Mouse (Mus musculus) mouse trophoblast stem cell (cell line): ENCODE data around the gene Lmf1.

Experiments
- in situ Hi-C, 2 experiments: fragments of 300-500 bp; cut with MseI, MboI; formaldehyde crosslinking; loops; 2 replicates in 1 of 2; 3 replicates in 1 of 2; pipeline ENCODE4 v1.15.1; 2025

The Lmf1 gene

DNA sequence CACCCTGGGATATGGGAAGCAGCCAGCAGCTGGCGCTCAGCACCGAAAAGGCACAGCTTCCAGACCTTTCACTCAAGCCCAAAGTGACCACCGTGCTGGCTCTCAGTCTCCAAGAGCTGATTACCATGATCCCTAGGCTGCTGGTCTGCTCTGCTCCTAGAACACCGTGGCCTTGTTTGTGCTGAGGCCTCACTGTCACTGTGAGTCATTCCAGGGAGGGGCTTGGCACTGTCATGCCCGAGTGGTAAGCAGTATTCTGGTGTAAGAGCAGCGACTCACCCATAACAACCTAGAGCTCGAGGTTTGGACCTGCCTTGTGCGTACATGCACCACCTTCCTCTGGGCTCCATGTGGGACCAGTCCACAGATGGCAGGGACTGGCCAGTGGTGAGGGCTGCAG, 63.1 kb downstream of the Lmf1 start:
- in situ Hi-C loops: no loop called here

DNA sequence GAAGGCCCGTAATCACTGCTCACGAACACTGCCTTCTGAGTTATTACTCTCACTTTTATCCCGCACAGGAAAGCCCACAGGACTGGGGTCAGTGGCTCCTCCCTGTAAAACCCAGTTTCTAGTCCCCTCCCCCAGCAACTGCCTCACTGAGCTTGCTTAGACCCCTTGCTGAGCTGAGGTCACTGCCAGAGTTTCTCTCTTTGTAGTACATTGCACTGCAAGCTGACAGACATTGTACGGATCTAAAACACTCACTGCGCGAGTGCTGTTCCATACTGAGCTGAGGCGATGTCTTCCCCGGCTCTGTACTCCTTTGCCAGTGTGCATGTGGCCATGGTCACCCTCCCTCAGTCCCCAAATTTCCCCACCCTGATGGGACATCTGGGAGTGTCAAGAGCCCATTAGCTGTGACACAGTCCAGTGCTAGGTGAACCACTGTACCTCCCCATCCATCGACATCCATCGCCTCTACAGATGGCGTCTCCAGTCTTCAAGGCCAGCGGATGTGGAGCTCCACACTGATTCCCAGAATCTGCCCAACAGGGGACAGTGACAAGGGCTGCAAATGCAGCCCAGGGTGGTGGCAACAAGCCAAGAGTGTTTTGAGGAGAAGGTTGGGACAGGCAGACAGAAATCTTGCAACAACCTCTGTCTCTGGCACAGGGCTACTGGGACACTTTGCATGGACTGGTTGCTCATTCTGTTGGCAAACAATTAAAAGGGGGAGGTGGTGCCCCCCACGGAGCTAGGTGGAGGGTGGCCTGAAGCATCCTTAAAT, 64.8 kb downstream of the Lmf1 start:
- in situ Hi-C loops: no loop called here

DNA sequence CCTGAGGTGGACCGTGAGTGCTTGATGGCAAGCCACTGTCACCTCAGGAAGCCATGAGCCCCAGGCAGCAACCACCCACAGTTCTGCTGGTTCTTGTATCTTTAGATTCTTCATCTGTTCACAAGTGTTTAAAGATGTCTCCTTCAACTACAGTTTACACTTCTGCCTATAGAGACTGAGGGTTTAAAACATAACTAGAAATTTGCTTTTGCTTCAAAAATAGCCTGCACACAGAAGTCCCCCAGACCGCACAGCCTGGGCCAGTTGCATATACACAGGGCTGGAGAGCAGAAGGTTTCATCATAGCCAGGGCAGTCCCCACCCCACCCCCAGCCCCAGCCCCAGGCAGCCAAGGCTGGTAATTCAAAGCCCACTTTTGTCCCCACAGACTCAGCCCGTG, 65.9 kb downstream of the Lmf1 start:
- in situ Hi-C loops: no loop called here

DNA sequence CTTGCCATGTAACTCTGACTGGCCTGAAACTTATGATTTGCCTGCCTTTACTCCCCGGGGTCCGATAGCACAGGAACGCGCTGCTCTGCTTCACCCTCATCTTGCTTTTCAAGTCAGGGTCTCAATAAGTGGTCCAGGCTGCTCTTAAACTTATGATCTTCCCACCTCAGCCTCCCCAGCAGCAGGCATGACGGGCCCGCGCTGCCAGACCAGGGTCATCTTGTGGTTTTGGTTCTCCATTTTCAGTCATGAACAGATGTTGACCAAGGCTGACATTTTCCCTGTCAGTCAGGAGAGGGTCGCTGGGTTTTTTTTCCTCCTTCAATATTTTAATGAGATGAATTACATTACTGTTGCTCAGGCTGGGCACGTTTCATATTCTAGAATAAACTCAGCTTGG, 66.8 kb downstream of the Lmf1 start:
- in situ Hi-C loops: no loop called here

DNA sequence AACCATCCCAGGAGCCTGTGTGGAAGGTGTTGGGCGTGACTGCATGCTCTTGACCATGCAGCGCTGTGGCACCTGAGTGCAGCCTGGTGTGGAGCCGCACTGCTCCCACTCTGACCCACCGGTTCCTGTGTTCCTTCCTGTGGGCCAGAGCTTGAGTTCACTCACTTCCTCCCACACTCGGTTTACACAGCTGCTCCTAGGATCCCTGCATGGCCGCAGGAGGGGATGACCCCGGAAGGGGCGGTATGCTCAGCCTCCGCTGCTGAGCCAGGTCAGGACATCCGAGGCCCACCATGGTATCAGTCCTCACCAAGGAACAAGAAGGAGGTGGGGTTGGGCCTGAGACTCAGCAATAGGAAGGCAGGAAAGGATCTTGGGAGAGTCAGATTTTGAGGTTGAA, 69.0 kb downstream of the Lmf1 start:
- in situ Hi-C loops: no loop called here

DNA sequence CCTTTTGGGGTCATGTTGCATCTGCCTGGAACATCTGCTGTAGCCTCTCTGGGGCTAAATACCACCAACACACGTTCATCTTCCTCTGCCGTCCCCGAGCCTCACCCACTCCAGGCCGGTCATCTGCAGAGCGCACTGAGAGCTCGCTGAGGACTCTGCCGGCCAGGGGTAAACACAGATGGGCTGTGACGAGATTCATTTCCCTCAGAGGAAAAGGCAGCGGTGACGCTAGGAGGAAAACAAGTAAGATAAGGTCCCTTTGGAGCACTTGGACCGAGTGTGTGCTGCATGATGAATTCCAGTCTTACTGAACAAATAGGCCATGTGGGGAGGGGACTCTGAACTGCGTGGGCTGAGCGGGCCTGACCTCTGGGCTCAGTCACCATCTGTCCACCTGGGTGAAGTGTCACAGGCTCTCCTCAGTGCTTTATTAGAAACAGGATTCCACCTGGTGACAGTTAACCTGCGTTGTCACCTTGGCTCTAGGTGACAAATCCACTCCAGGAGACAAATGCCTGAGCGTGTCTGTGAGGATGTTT, 69.9 kb downstream of the Lmf1 start:
- in situ Hi-C loops: no loop called here

DNA sequence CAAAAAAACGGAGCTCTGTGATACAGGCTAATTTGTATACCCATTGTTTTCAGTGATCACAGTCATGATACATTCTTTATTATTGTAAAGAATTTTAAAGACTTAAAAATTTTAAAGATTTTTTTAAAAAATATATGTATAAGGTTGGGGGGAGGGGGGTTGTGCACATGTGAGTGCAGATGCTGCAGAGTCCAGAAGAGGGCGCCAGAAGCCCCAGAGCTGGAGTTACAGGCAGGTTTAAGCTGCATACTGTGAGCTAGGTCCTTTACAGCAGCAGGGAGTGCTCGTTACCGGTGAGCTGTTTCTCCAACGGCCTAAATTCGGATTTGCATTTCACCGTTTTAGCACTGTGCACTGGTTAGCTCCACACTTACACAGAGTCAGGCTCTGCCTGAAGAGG, 71.8 kb downstream of the Lmf1 start:
- in situ Hi-C loops: no loop called here

DNA sequence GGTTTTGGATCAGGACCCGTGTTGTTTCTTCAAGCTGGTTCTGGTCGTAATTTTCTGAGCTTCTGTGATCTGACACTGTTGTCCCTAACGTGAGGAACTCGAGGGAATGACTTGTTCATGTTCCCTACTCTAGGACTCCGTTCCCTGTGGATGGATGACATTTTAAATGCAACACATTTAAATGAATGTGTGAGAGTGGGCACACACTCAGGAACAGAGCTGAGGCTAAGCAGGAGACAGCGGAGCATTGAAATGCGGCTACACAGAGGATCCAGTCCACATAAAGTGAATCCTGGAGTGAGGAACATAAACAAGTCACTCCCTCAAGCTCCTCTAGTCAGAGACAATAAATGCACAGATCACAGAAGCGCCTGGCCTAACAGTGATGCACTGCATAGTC, 73.4 kb downstream of the Lmf1 start:
- in situ Hi-C loops: no loop called here

DNA sequence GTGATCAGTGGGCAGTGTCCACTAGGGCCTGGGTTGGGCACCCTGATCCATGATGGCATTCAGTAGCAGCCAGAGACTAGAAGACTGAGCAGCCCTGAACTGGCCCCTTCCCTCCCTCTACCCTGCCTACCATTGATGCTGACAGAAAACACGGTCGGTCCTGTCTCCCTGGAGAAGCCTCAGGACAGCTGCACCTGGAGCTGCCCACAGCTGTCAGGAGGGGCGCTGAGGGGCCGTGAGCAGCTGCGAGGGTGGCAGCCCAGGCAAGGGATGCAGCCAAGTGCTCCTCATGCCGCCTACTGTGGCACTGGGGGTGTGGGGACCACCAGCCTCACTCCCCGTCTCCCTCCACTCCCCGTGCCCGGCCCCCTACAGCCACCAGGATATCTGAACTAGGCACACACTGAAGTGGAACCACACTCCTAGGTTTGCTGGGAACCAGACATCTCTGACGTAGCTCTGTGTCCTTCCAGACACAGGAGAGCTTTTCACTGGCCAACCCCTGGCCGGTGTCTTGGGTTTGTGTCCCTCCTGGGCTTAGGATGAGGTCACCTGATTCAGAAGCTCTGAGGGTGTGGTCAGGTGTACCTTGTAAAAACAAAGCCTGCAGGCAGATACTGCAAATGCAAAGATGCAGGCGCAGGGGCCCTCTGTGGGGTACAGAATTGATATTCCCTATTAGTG, 77.4 kb downstream of the Lmf1 start:
- in situ Hi-C loops: no loop called here

DNA sequence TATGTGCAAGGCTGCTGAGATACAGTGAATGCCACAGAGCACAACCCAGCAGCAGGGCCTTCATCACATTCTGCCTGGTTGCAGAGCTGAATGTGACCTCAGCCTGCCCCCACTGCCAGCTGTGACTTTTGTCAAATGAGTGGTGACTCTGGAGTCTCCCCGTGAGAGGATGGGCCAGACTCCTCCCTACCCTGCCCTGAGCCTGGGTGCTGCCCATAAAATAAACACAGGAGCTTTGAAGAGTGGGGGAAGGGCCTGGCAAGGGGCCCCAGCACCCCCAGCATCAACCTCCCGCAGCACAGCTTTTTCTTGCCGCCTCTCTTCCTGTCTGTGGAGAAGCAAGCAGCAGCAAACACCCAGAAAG, 77.9 kb downstream of the Lmf1 start:
- in situ Hi-C loops: no loop called here

DNA sequence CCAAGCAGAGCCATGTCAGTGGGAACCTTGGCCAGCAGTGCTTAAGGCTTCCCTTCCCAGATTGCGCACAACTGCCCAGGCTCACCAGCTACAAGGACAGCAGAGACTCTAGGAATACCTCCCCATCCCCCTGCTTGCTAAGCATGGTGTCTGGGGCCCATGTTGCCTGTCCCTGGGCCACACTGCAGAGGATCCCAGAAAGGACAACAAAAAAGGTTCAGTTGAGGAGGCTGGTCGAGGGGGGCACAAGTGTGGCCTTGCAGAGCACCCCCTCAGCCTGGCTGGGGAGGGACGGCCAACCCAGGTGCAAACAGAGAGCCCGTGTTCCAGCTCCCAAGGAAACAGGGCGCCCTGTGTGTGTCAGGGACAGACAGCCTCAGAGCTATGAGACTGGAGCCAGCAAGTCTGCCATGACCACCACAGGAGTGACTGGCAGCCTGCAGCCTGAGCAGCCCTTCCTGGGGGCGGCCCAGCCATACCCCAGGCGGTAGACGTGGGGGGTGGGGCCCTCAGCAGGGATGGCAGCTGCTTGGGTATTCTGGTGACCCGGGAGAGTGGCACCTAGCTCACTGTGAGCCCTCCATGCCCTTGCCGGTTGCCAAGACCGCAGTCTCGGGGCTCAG, 84.4 kb downstream of the Lmf1 start:
- in situ Hi-C loops: no loop called here

DNA sequence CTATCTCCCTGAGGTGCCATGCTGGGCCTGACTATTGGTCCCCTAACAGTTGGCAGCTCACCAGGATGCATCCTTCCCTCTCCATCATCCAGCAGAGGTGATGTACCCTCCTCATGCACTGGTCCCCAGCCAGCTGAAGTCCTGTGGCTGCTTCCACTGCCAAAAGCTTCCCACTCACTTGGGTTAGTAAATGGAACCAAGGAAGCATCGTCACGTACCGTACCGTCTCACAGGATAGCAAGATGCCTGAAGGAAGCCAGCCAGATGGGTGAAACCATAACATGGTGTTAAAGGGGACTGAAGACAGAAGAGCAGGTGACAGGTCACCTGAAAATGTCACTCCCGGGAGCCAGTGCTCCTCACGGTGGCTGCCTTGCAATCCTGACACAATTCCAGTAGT, 86.6 kb downstream of the Lmf1 start:
- in situ Hi-C loops: no loop called here

DNA sequence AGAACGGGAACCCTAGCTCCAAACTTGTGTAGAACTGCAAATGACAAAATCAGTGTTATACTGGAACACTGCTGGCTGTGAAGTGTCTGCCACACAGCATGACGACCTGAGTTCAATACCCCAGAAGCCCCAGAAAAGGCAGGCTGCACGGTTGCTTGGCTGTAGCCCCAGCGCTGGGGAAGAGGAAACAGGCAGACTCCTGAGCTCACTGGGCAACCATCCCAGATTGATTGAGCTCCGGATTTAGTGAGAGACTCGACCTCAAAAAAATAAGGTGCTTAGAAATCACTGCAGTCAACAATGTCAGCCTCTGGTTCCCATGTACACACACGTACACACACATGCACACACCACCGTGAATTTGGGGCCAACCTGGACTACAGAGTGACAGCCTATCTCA, 87.0 kb downstream of the Lmf1 start:
- in situ Hi-C loops: no loop called here

DNA sequence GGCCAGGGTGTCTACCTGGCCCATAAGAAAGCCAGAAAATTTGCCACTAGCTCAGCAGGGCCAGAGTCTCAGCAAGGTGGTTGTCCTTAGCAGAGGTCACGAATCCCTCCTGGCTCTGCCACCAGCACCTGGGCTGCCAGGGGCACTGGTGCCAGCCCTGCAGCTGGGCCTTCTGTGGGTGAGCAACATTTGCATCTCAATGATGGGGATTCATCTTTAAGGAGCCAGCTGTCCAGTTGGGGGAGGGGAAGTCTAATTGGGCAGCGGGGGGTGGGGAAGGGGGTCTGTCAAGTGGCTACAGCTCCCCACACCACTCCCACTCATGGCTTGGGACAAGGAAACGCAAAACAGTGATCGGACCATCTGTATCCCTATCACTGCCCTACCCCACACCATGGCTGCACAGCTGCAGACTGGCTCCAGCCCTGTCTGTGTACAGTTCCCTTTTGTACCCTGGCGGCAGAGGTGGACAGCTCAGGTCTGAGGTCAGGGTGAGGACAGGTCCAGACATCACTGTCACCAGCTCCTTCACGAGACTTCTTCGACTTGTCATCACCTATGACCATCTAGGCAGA, 89.7 kb downstream of the Lmf1 start:
- in situ Hi-C loops: no loop called here

DNA sequence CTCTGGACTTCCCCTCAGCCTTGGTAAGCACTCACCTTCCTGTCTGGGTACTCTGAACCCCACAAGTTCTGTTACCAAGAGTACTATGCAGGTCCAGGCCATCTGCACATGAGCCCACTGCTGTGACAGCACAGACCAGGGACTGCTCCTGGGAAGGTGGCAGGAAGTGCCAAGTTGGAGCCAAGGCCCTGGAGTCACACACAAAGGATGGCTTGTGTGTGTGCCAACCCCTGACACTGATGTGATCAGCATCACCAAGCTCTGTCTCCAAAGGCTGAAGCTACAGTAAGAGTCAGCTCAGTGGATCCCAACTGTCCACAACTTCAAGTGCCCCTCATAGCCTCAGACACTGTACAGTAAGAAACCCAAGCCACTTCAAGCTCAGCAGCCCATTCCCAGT, 94.1 kb downstream of the Lmf1 start:
- in situ Hi-C loops: no loop called here

DNA sequence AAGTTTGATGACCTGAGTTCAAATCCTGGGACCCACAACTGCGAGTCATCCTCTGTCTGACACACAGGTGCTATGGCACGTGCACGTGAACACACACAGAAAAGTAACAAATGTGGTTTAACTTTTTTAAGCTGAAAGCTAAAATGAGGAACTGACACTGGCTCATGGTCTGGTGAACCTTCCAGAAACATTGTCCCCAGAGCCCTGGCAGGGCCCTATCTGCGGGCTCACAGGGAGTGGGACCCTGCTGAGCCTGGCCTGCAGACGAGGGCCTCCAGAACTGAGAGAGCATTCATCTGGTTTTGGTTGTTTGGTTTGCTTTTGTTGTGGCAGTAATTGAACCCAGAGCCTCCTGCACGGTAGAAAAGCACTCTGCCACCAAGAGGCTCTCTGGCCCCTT, 99.1 kb downstream of the Lmf1 start:
- in situ Hi-C loops: no loop called here

DNA sequence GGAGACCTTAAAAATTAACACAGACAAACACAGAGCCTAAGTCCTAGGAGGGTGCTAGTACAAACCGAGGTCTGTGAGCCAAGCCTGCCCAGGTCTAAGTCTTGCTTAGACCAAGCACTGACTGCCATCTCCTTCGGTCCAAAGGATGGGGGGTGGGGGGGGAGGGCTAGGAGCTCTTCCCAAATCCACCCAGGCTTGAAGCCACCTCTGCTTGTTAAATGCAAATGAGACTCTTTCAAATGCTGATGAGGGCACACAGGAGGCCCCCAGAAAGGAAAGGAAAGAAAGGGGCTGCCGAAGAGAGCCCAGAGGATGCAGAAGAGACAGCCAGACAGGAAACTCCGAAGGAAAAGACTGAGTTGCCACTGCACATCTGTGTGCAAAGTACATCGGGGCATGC, 100.9 kb downstream of the Lmf1 start:
- in situ Hi-C loops: no loop called here

DNA sequence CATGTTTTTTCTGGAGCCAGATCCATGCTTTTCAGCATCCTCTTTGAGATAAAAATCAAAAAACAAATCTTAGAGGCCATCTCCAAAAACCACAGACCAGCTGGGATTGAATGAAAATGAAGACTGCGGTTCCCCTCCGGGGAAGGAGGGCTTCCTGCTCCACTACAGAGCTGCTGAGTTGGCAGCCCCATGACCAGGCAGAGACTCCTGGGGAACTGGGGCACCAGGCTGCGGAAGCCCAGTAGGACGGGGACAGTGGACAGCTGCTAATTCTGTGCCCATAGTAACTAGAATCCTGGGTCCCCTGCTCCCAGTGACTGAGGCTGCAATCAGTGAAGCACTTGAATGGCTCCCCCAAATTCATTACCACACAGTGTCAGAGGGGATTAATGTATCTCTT, 102.8 kb downstream of the Lmf1 start:
- in situ Hi-C loops: no loop called here

DNA sequence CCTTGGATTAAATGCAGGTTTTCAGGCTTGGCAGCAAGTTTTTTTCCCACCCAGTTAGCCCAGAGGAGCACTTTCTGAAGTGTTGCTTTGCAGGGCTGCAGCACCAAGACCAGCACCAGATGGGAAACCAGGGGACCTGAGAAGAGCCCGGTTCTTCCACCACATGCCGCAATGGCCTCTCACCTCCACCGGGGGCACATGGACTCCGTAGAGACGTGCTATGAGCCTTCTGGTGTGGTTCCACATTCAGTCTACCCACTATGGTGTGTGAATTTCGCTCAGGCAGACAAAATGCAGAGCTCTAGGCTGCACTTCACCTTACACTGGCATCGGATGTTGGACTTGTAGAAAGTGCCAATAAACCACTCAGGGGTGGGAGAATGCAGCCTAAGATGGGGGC, 107.4 kb downstream of the Lmf1 start:
- in situ Hi-C loops: no loop called here

DNA sequence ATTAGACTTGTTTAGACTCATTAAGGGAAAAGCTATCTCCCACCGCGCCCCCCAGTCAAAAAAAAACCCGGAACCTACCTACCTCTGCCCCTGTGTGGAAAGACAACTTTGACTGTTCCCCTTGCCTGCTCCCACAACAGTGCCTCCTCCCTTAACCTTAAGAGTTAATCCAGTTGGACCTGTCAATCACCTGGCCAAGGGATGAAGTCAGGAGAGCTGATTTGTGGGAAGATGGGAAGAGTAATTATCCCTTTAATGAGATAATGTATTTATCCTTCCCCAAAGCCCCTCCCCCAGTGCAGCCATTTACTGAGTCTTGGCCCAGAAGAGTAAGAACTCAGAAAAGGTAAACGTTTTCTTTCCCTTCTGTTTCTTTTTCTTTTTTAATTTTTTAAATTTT, 110.0 kb downstream of the Lmf1 start:
- in situ Hi-C loops: no loop called here

DNA sequence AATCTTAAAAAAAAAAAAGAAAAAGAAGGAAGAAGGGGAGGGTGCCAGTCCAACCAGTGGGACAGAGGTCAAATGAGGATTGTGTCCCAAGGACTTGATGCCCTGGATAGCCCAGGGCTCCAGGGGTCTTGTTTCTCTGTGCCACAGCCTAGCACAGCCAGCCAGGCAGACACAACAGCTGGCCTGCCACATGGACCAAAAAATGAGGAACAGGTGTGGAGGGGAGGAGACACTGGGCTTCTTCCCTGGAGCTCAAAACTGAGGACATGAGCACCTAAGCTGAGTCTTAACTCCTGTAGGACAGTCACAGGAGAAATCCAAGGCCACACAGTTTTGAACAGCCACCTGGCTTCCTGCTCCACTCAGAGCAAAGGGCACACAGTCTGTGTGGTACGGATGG, 117.4 kb downstream of the Lmf1 start:
- in situ Hi-C loops: loop anchor here in 1 of 2 experiments (10.0 kb wide), 1 partner anchor 221 kb away; no protein-coding TSS in a partner anchor

DNA sequence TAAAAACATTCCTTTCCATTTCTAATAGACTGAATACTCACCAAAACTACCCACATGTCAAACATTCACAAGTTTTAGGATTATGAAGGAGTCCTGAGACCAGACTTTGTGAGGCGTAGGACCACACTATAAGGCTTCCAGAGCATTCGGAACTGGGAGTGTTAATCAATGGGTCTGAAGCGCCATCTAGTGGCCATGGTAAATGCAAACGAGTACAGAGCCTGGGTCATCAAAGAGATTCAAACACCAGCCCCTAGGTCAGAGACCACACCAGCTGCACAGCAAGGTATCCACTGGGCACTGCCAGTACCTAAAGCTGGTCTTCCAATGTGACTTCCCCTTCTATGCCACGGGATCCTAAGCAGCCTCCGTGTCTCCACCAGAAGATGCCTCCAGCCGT, 119.6 kb downstream of the Lmf1 start:
- in situ Hi-C loops: loop anchor here in 1 of 2 experiments (10.0 kb wide), 1 partner anchor 224 kb away; no protein-coding TSS in a partner anchor
